Mouse (Mus musculus): Measurements from ENCODE around the gene 1110059E24Rik. TPM values are rescaled to one million over a fixed set of nuclear protein-coding genes. Genes with fewer than 3 reads are reported as not detected.

The 1110059E24Rik gene
- 26.3 and 30.5 TPM in 2 replicates for total RNA-seq (2014; rRNA removed)
- 56.6 and 60.8 TPM in 2 replicates for polyA plus RNA-seq (2015; fragmentation: Nextera tagmentation; extraction: Ambion mirVana)

GRCm38 (mm10) chr19:21652285-21653171, at the start of gene 1110059E24Rik:
Gene 1110059E24Rik (minus strand): TSS chr19:21652976.
- Histone ChIP-seq H3K9ac (replicated peaks; ENCODE audit: low read length, poor library complexity, severe bottlenecking) (peak within 1 kb of the TSS; percentile 95), H3K4me1 (ENCODE audit: insufficient read depth, low read length) (no peaks in the 10 kb centered on the region; the same call in 1 of the 2 replicates), H3K36me3 (ENCODE audit: insufficient read depth, low read length) (no peaks in the 10 kb centered on the region), H3K4me3 (ENCODE audit: low read depth, low read length) (peak within 1 kb of the TSS; percentile 94), H3K9me3 (ENCODE audit: low read length) (no peaks in the 10 kb centered on the region), H3K27me3 (ENCODE audit: insufficient read depth, low read length) (no peaks in the 10 kb centered on the region), H3K4me2 (ENCODE audit: low read depth, low read length, poor library complexity, severe bottlenecking) (peak within 1 kb of the TSS; percentile 81), H3K27ac (ENCODE audit: low read depth, low read length) (peak within 1 kb of the TSS; percentile 98)
- TF ChIP-seq CTCF (IDR thresholded peaks at IDR 0.05) = no peak
- DNase-seq (ENCODE audit: low spot score) = peak; percentile 98
- ATAC-seq (ENCODE audit: low FRiP score) = peak; percentile 97
- WGBS = 6% methylated on average over 52 of the region's 52 CpGs

- DNase-seq (ENCODE audit: low spot score) (no peak), ATAC-seq (ENCODE audit: low FRiP score) (no peak)
- Histone ChIP-seq H3K4me1 (ENCODE audit: insufficient read depth, low read length) (no peaks in the 10 kb centered on the region), H3K9me3 (ENCODE audit: low read length) (no peaks in the 10 kb centered on the region), H3K36me3 (ENCODE audit: insufficient read depth, low read length) (peaks cover 7% of the 10 kb centered on the region), H3K27ac (ENCODE audit: low read depth, low read length) (no peak overlapping the region), H3K4me2 (ENCODE audit: low read depth, low read length, poor library complexity, severe bottlenecking) (no peak overlapping the region), H3K27me3 (ENCODE audit: insufficient read depth, low read length) (no peaks in the 10 kb centered on the region), H3K9ac (replicated peaks; ENCODE audit: low read length, poor library complexity, severe bottlenecking) (no peak overlapping the region), H3K4me3 (ENCODE audit: low read depth, low read length) (no peak overlapping the region)
- TF ChIP-seq CTCF (IDR thresholded peaks at IDR 0.05) = no peak
- 97% methylated on average over 10 of the region's 10 CpGs for WGBS
Measured at GRCm38 (mm10) chr19:21680986-21681385, 28.2 kb upstream of the 1110059E24Rik start.

- Histone ChIP-seq H3K27me3 (ENCODE audit: insufficient read depth, low read length) (no peaks in the 10 kb centered on the region), H3K4me1 (ENCODE audit: insufficient read depth, low read length) (no peaks in the 10 kb centered on the region), H3K4me2 (ENCODE audit: low read depth, low read length, poor library complexity, severe bottlenecking) (no peak overlapping the region), H3K9me3 (ENCODE audit: low read length) (no peaks in the 10 kb centered on the region), H3K9ac (replicated peaks; ENCODE audit: low read length, poor library complexity, severe bottlenecking) (no peak overlapping the region), H3K4me3 (ENCODE audit: low read depth, low read length) (no peak overlapping the region), H3K36me3 (ENCODE audit: insufficient read depth, low read length) (peaks cover 7% of the 10 kb centered on the region), H3K27ac (ENCODE audit: low read depth, low read length) (no peak overlapping the region)
- DNase-seq (ENCODE audit: low spot score) (no peak), ATAC-seq (ENCODE audit: low FRiP score) (no peak)
- 92% methylated on average over 3 of the region's 3 CpGs for WGBS
- no peak for TF ChIP-seq CTCF (IDR thresholded peaks at IDR 0.05)
Measured at GRCm38 (mm10) chr19:21680091-21680490, 27.3 kb upstream of the 1110059E24Rik start.

- DNase-seq (ENCODE audit: low spot score) (no peak), ATAC-seq (ENCODE audit: low FRiP score) (no peak)
- Histone ChIP-seq H3K4me2 (ENCODE audit: low read depth, low read length, poor library complexity, severe bottlenecking) (no peak overlapping the region), H3K27me3 (ENCODE audit: insufficient read depth, low read length) (no peaks in the 10 kb centered on the region), H3K4me3 (ENCODE audit: low read depth, low read length) (no peak overlapping the region), H3K9ac (replicated peaks; ENCODE audit: low read length, poor library complexity, severe bottlenecking) (no peak overlapping the region), H3K4me1 (ENCODE audit: insufficient read depth, low read length) (no peaks in the 10 kb centered on the region), H3K9me3 (ENCODE audit: low read length) (no peaks in the 10 kb centered on the region), H3K36me3 (ENCODE audit: insufficient read depth, low read length) (0 out of 2 replicates have a peak, but pooled peaks cover 5% of the 10 kb centered on the region), H3K27ac (ENCODE audit: low read depth, low read length) (no peak overlapping the region)
- TF ChIP-seq CTCF (IDR thresholded peaks at IDR 0.05) = no peak
- 98% methylated on average over 17 of the region's 17 CpGs for WGBS
Measured at GRCm38 (mm10) chr19:21674354-21675096, 21.7 kb upstream of the 1110059E24Rik start.

GRCm38 (mm10) chr19:21669650-21670049, 16.9 kb upstream of the 1110059E24Rik start:
- Histone ChIP-seq H3K9me3 (ENCODE audit: low read length) (no peaks in the 10 kb centered on the region), H3K27ac (ENCODE audit: low read depth, low read length) (no peak overlapping the region), H3K9ac (replicated peaks; ENCODE audit: low read length, poor library complexity, severe bottlenecking) (no peak overlapping the region), H3K4me3 (ENCODE audit: low read depth, low read length) (no peak overlapping the region), H3K36me3 (ENCODE audit: insufficient read depth, low read length) (no peaks in the 10 kb centered on the region), H3K4me2 (ENCODE audit: low read depth, low read length, poor library complexity, severe bottlenecking) (no peak overlapping the region), H3K4me1 (ENCODE audit: insufficient read depth, low read length) (no peaks in the 10 kb centered on the region), H3K27me3 (ENCODE audit: insufficient read depth, low read length) (no peaks in the 10 kb centered on the region)
- no peak for ATAC-seq (ENCODE audit: low FRiP score)
- DNase-seq (ENCODE audit: low spot score) = no peak
- 77% methylated on average over 4 of the region's 4 CpGs for WGBS
- no peak for TF ChIP-seq CTCF (IDR thresholded peaks at IDR 0.05)
